Mouse (Mus musculus) liver, embryonic 12.5 days (tissue): Measurements from ENCODE around the gene Cyp4f37. TPM values are rescaled to one million over a fixed set of nuclear protein-coding genes. Genes with fewer than 3 reads are reported as not detected.

ENCODE experiments used
- polyA plus RNA-seq: library from polyadenylated mRNA; unstranded; fragments of >200 nt; fragmentation: Nextera tagmentation; extraction: Ambion mirVana; gene quantifications from 2 replicates; pipeline ENCODE4 v1.2.1, GENCODE M21; 2016

The Cyp4f37 gene
- polyA plus RNA-seq, 1 experiment from 2014 or later = not detected

Other genes starting within 250 kb of the Cyp4f37 start
- 13.3 and 14.8 TPM in 2 replicates for gene Wiz, start 231.9 kb upstream of the Cyp4f37 start, polyA plus RNA-seq
- 7.2 and 8.1 TPM in 2 replicates for gene Rasal3, start 217.7 kb upstream of the Cyp4f37 start, polyA plus RNA-seq
- gene Pglyrp2, start 197.1 kb upstream of the Cyp4f37 start, polyA plus RNA-seq = 1.6 and 1.8 TPM in 2 replicates
- gene Cyp4f39, start 168.6 kb upstream of the Cyp4f37 start, polyA plus RNA-seq = 0.32 and 0.50 TPM in 2 replicates
- 0.91 and 0.96 TPM in 2 replicates for gene Cyp4f17, start 115.3 kb upstream of the Cyp4f37 start, polyA plus RNA-seq
- gene Cyp4f16, start 84.8 kb upstream of the Cyp4f37 start, polyA plus RNA-seq = 5.2 and 5.6 TPM in 2 replicates
- gene Cyp4f40, start 37.6 kb downstream of the Cyp4f37 start, polyA plus RNA-seq = not detected in 2 replicates
- gene Cyp4f15, start 64.3 kb downstream of the Cyp4f37 start, polyA plus RNA-seq = 2.3 and 2.7 TPM in 2 replicates
- gene Zfp871, start 167.0 kb downstream of the Cyp4f37 start, polyA plus RNA-seq = 15.4 and 16.4 TPM in 2 replicates
- 0.18 and 0.31 TPM in 2 replicates for gene Zfp811, start 188.6 kb downstream of the Cyp4f37 start, polyA plus RNA-seq
- gene Zfp799, start 209.0 kb downstream of the Cyp4f37 start, polyA plus RNA-seq = 2.5 and 4.0 TPM in 2 replicates